Mouse (Mus musculus): ENCODE results near the gene Bbs9.
A peak's percentile ranks its signal among the peaks of the same experiment; 100 is the strongest.
"Not testable (repeated sequence)": the region's sequence is repeated elsewhere in the genome, so short reads cannot be mapped to it uniquely, and the experiment has no call there.

Gene Bbs9

GRCm38 (mm10) chr9:22811931-22812330 lies 336.4 kb downstream of the Bbs9 start:
- no peak for DNase-seq

GRCm38 (mm10) chr9:22814407-22815092 lies 339.0 kb downstream of the Bbs9 start:
- no peak for DNase-seq

- DNase-seq, result no peak
These were observed 339.6 kb downstream of the Bbs9 start for GRCm38 (mm10) chr9:22815093-22815458.

- DNase-seq, result no peak
These were observed 344.0 kb downstream of the Bbs9 start for GRCm38 (mm10) chr9:22819539-22819938.

- DNase-seq, result no peak
These were observed 345.2 kb downstream of the Bbs9 start for GRCm38 (mm10) chr9:22820646-22821185.

GRCm38 (mm10) chr9:22822770-22823169 lies 347.3 kb downstream of the Bbs9 start:
- DNase-seq, result peak; percentile 7 to 57

GRCm38 (mm10) chr9:22823856-22824255 lies 348.3 kb downstream of the Bbs9 start:
- no peak for DNase-seq

- no peak for DNase-seq
These were observed 349.4 kb downstream of the Bbs9 start for GRCm38 (mm10) chr9:22824910-22825309.

- DNase-seq, result no peak
These were observed 351.1 kb downstream of the Bbs9 start for GRCm38 (mm10) chr9:22826571-22826990.

GRCm38 (mm10) chr9:22827176-22827770 lies 351.8 kb downstream of the Bbs9 start:
- peak in 1 of 2 experiments; percentile 19 for DNase-seq

- no peak for DNase-seq
These were observed 353.9 kb downstream of the Bbs9 start for GRCm38 (mm10) chr9:22829212-22829960.

GRCm38 (mm10) chr9:22834994-22835512 lies 359.5 kb downstream of the Bbs9 start:
- no peak for DNase-seq

GRCm38 (mm10) chr9:22837000-22837399 lies 361.5 kb downstream of the Bbs9 start:
- DNase-seq, result no peak

GRCm38 (mm10) chr9:22837702-22838210 lies 362.2 kb downstream of the Bbs9 start:
- DNase-seq, result no peak

- DNase-seq, result no peak
These were observed 370.5 kb downstream of the Bbs9 start for GRCm38 (mm10) chr9:22846048-22846447.

- no peak for DNase-seq
These were observed 371.3 kb downstream of the Bbs9 start for GRCm38 (mm10) chr9:22846783-22847182.

- no peak for DNase-seq
These were observed 373.3 kb downstream of the Bbs9 start for GRCm38 (mm10) chr9:22848800-22849199.

- no peak for DNase-seq
These were observed 373.7 kb downstream of the Bbs9 start for GRCm38 (mm10) chr9:22849212-22849611.

- DNase-seq, result not testable (repeated sequence)
These were observed 393.6 kb downstream of the Bbs9 start for GRCm38 (mm10) chr9:22869147-22869546.

- DNase-seq, result no peak
These were observed 395.1 kb downstream of the Bbs9 start for GRCm38 (mm10) chr9:22870661-22871060.

GRCm38 (mm10) chr9:22875231-22875630 lies 399.7 kb downstream of the Bbs9 start:
- peak in 1 of 2 experiments; percentile 6 for DNase-seq

- no peak for DNase-seq
These were observed 403.8 kb downstream of the Bbs9 start for GRCm38 (mm10) chr9:22879266-22879665.

- DNase-seq, result no peak
These were observed 410.8 kb downstream of the Bbs9 start for GRCm38 (mm10) chr9:22886351-22886750.
